Mouse (Mus musculus) forebrain, embryonic 16.5 days (tissue): ENCODE data around the gene Vmn2r84. TPM values are rescaled to one million over a fixed set of nuclear protein-coding genes. Genes with fewer than 3 reads are reported as not detected.

Experiments used
- ATAC-seq: fragments of 200-750 bp; cut with Nextera tagmentation; 2 replicates; pipeline ENCODE4 v1.8.0; 2017; ENCODE audit warnings: mild to moderate bottlenecking, moderate library complexity
- H3K27ac ChIP-seq: fragments of 300-500 bp; sonication (generic); 2 replicates; pipeline ENCODE4 v1.5.1; 2014; ENCODE audit warnings: low read length, control low read depth
- H3K27me3 ChIP-seq: fragments of 300-500 bp; sonication (generic); replicated peaks from 2 replicates; pipeline ENCODE4 v1.6.1; 2014; ENCODE audit warnings: low read length; ENCODE audit not compliant: control insufficient read depth, insufficient read depth
- H3K36me3 ChIP-seq: fragments of 300-500 bp; sonication (generic); 2 replicates; pipeline ENCODE4 v1.6.1; 2014; ENCODE audit not compliant: control insufficient read depth, insufficient read depth
- H3K4me1 ChIP-seq: fragments of 300-500 bp; sonication (generic); replicated peaks from 2 replicates; pipeline ENCODE4 v1.6.1; 2014; ENCODE audit warnings: low read length; ENCODE audit not compliant: control insufficient read depth, insufficient read depth
- H3K4me2 ChIP-seq: fragments of 300-500 bp; sonication (generic); 2 replicates; pipeline ENCODE4 v1.6.1; 2014; ENCODE audit warnings: mild to moderate bottlenecking, low read length, control low read depth
- H3K4me3 ChIP-seq: fragments of 300-500 bp; sonication (generic); replicated peaks from 2 replicates; pipeline ENCODE4 v1.5.1; 2014; ENCODE audit warnings: mild to moderate bottlenecking, low read length, control low read depth
- H3K9ac ChIP-seq: fragments of 300-500 bp; sonication (generic); replicated peaks from 2 replicates; pipeline ENCODE4 v1.6.1; 2014; ENCODE audit warnings: low read depth, low read length, control low read depth
- H3K9me3 ChIP-seq: fragments of 300-500 bp; sonication (generic); 2 replicates; pipeline ENCODE4 v1.6.1; 2016; ENCODE audit warnings: low read length; ENCODE audit not compliant: control insufficient read depth
- WGBS: fragments of 180-500 bp; shearing (Covaris S2); extraction: QIAGEN DNeasy Blood & Tissue Kit; methylation state at CpG from one replicate; pipeline ENCODE4 v1.1.7; 2014; 5-methylcytosine and 5-hydroxymethylcytosine counted together
- polyA plus RNA-seq: library from polyadenylated mRNA; unstranded; fragments of >200 nt; fragmentation: Nextera tagmentation; extraction: Ambion mirVana; gene quantifications from 2 replicates; pipeline ENCODE4 v1.2.1, GENCODE M21; 2015

Gene Vmn2r84
- polyA plus RNA-seq, 1 experiment from 2014 or later: not detected

DNA sequence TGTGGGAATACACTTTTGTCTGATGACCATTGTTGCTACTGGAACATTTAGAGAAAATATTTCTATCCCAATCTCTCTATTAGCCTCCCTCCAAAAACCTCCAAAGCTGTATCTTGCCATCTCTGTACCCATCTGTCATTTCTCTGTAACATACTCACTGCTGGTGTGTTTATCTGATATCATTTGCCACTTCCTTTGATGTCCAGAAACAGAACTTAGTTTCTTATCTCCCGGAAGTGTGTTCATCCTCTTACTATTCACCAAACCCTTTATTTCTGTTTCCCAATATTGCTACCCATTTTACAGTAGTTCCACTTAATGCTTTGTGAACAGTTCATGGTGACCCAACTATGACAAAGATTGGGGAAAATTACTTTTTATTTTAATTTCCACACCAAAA, 57.7 kb downstream of the Vmn2r84 start:
- H3K27ac ChIP-seq: no peak overlapping the region
- no peaks in the 10 kb centered on the region for H3K27me3 ChIP-seq
- no peaks in the 10 kb centered on the region for H3K9me3 ChIP-seq
- H3K4me2 ChIP-seq: no peak overlapping the region
- H3K4me1 ChIP-seq: no peaks in the 10 kb centered on the region
- no peak overlapping the region for H3K9ac ChIP-seq
- ATAC-seq: no peak
- 93% methylated on average over 1 of the region's 1 CpGs for WGBS
- H3K36me3 ChIP-seq: no peaks in the 10 kb centered on the region
- no peak overlapping the region for H3K4me3 ChIP-seq

DNA sequence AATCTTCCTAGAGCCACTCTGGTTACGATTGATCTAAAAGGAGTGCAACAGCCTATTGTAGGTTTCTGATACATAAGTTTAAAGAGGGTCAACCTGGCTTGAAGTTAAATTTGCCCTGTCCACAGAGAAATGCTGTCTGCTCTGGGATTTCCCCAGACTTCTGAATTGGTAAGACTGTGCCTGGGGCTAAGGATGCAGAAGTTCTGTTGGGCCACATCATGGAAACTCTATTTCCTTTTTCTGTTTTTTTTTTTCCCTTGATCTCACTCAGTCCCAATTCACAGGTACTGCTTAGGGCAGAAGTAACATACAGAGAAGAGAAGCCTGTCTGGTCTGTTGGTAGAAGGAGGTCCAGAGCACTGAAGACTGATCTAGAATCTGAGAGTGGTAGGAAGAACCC, 63.4 kb downstream of the Vmn2r84 start:
- Histone ChIP-seq H3K27me3 (no peaks in the 10 kb centered on the region), H3K4me3 (no peak overlapping the region), H3K9ac (no peak overlapping the region), H3K27ac (no peak overlapping the region), H3K36me3 (no peaks in the 10 kb centered on the region), H3K4me2 (no peak overlapping the region), H3K4me1 (no peaks in the 10 kb centered on the region), H3K9me3 (no peaks in the 10 kb centered on the region)
- ATAC-seq: no peak
- 93% methylated on average over 1 of the region's 1 CpGs for WGBS

Other genes starting within 250 kb of the Vmn2r84 start
- gene Olfr825, start 227.6 kb downstream of the Vmn2r84 start, polyA plus RNA-seq: not detected in 2 replicates
- gene Olfr826, start 210.1 kb downstream of the Vmn2r84 start, polyA plus RNA-seq: not detected in 2 replicates
- gene Olfr827, start 179.9 kb downstream of the Vmn2r84 start, polyA plus RNA-seq: not detected in 2 replicates
- 4.2 and 5.4 TPM in 2 replicates for gene Neurod4, start 114.1 kb downstream of the Vmn2r84 start, polyA plus RNA-seq
- not detected in 2 replicates for gene Tespa1, start 71.5 kb downstream of the Vmn2r84 start, polyA plus RNA-seq
- 0.03 TPM in 1 of 2 replicates, not detected in the other for gene Vmn2r85, start 35.4 kb upstream of the Vmn2r84 start, polyA plus RNA-seq
- 0.04 and 0.09 TPM in 2 replicates for gene Vmn2r86, start 61.7 kb upstream of the Vmn2r84 start, polyA plus RNA-seq
- 0.10 TPM in 1 of 2 replicates, not detected in the other for gene Vmn2r87, start 103.1 kb upstream of the Vmn2r84 start, polyA plus RNA-seq